Mouse (Mus musculus) kidney, postnatal 0 days (tissue): Measurements from ENCODE around the gene Ajuba. TPM values are rescaled to one million over a fixed set of nuclear protein-coding genes. Genes with fewer than 3 reads are reported as not detected.

ENCODE experiments used
- ATAC-seq: fragments of 200-750 bp; cut with Nextera tagmentation; replicated peaks from 2 replicates; pipeline ENCODE4 v1.8.0; 2017; ENCODE audit warnings: low read depth, moderate number of reproducible peaks, moderate TSS enrichment, moderate library complexity; ENCODE audit not compliant: low FRiP score
- DNase-seq: peaks from one replicate; pipeline ENCODE4 v3.0.0-alpha.2; 2016; ENCODE audit warnings: low spot score
- H3K27ac ChIP-seq: fragments of 300-500 bp; sonication (generic); 2 replicates; pipeline ENCODE4 v1.5.1; 2014; ENCODE audit warnings: mild to moderate bottlenecking
- H3K27me3 ChIP-seq: fragments of 300-500 bp; sonication (generic); 2 replicates; pipeline ENCODE4 v1.6.1; 2014; ENCODE audit warnings: low read length, mixed read lengths; ENCODE audit not compliant: insufficient read depth
- H3K36me3 ChIP-seq: fragments of 300-500 bp; sonication (generic); 2 replicates; pipeline ENCODE4 v1.6.1; 2014; ENCODE audit warnings: low read length, mixed read lengths; ENCODE audit not compliant: insufficient read depth
- H3K4me1 ChIP-seq: fragments of 300-500 bp; sonication (generic); replicated peaks from 2 replicates; pipeline ENCODE4 v1.6.1; 2014; ENCODE audit warnings: antibody characterized with exemption, low read length, mixed read lengths; ENCODE audit not compliant: insufficient read depth
- H3K4me2 ChIP-seq: fragments of 300-500 bp; sonication (generic); 2 replicates; pipeline ENCODE4 v1.6.1; 2014; ENCODE audit warnings: mild to moderate bottlenecking, low read length, moderate library complexity, mixed read lengths
- H3K4me3 ChIP-seq: fragments of 300-500 bp; sonication (generic); replicated peaks from 2 replicates; pipeline ENCODE4 v1.5.1; 2014; ENCODE audit warnings: low read depth, low read length
- H3K9ac ChIP-seq: fragments of 300-500 bp; sonication (generic); 2 replicates; pipeline ENCODE4 v1.6.1; 2014; ENCODE audit warnings: low read depth, low read length
- H3K9me3 ChIP-seq: fragments of 300-500 bp; sonication (generic); replicated peaks from 2 replicates; pipeline ENCODE4 v1.6.1; 2016; ENCODE audit warnings: low read length, inconsistent platforms, mixed read lengths
- CTCF ChIP-seq: IDR thresholded peaks from 2 replicates; pipeline ENCODE4 v1.5.1; 2016; ENCODE audit warnings: antibody characterized with exemption, low read depth, mild to moderate bottlenecking, moderate library complexity
- WGBS: fragments of 180-500 bp; shearing (Covaris S2); extraction: QIAGEN DNeasy Blood & Tissue Kit; methylation state at CpG from one replicate; pipeline ENCODE4 v1.1.7; 2014; 5-methylcytosine and 5-hydroxymethylcytosine counted together
- polyA plus RNA-seq: library from polyadenylated mRNA; unstranded; fragments of >200 nt; fragmentation: Nextera tagmentation; extraction: Ambion mirVana; gene quantifications from 2 replicates; pipeline ENCODE4 v1.2.1, GENCODE M21; 2015

The Ajuba gene
- polyA plus RNA-seq: 34.6 and 40.9 TPM in 2 replicates

GRCm38 (mm10) chr14:54577089-54577982 is at the start of gene Ajuba:
Ajuba (minus strand) TSS chr14:54577558.
- under 1% methylated on average over 65 of the region's 66 CpGs for WGBS
- H3K4me1 ChIP-seq: peaks cover 36% of the 10 kb centered on the region
- H3K4me3 ChIP-seq: peak within 1 kb of the TSS; percentile 85
- ATAC-seq (peak; percentile 64), DNase-seq (peak; percentile 96)
- H3K4me2 ChIP-seq: peak within 1 kb of the TSS; percentile 85
- no peaks in the 10 kb centered on the region for H3K9me3 ChIP-seq
- peak within 1 kb of the TSS; percentile 94 for H3K27ac ChIP-seq
- H3K27me3 ChIP-seq: no peaks in the 10 kb centered on the region
- TF ChIP-seq CTCF: no peak
- no peaks in the 10 kb centered on the region for H3K36me3 ChIP-seq
- peak within 1 kb of the TSS; percentile 93 for H3K9ac ChIP-seq

- H3K27ac ChIP-seq: no peak overlapping the region
- 79% methylated on average over 10 of the region's 10 CpGs for WGBS
- no peak for TF ChIP-seq CTCF
- H3K36me3 ChIP-seq: no peaks in the 10 kb centered on the region
- H3K4me3 ChIP-seq: no peak overlapping the region
- no peaks in the 10 kb centered on the region for H3K9me3 ChIP-seq
- DNase-seq: no peak
- ATAC-seq: no peak
- no peaks in the 10 kb centered on the region for H3K27me3 ChIP-seq
- H3K9ac ChIP-seq: no peak overlapping the region
- H3K4me2 ChIP-seq: no peak overlapping the region
- no peaks in the 10 kb centered on the region for H3K4me1 ChIP-seq
These were observed 47.6 kb upstream of the Ajuba start for GRCm38 (mm10) chr14:54624976-54625375.

- no peak overlapping the region for H3K4me3 ChIP-seq
- ATAC-seq: no peak
- 93% methylated on average over 6 of the region's 6 CpGs for WGBS
- no peaks in the 10 kb centered on the region for H3K27me3 ChIP-seq
- no peak for DNase-seq
- H3K36me3 ChIP-seq: no peaks in the 10 kb centered on the region
- no peaks in the 10 kb centered on the region for H3K9me3 ChIP-seq
- H3K4me2 ChIP-seq: no peak overlapping the region
- TF ChIP-seq CTCF: no peak
- no peaks in the 10 kb centered on the region for H3K4me1 ChIP-seq
- no peak overlapping the region for H3K9ac ChIP-seq
- H3K27ac ChIP-seq: no peak overlapping the region
These were observed 46.0 kb upstream of the Ajuba start for GRCm38 (mm10) chr14:54623334-54623733.

- DNase-seq: no peak
- no peak within 1 kb of the TSS for H3K4me2 ChIP-seq
- ATAC-seq: no peak
- no peak within 1 kb of the TSS for H3K27ac ChIP-seq
- no peak for TF ChIP-seq CTCF
- no peaks in the 10 kb centered on the region for H3K9me3 ChIP-seq
- H3K9ac ChIP-seq: no peak within 1 kb of the TSS
- no peak within 1 kb of the TSS for H3K4me3 ChIP-seq
- 81% methylated on average over 1 of the region's 1 CpGs for WGBS
- H3K36me3 ChIP-seq: no peaks in the 10 kb centered on the region
- no peaks in the 10 kb centered on the region for H3K4me1 ChIP-seq
- no peaks in the 10 kb centered on the region for H3K27me3 ChIP-seq
These were observed 43.8 kb upstream of the Ajuba start, which contains the start of gene Psmb11 for GRCm38 (mm10) chr14:54621133-54621532. Psmb11 (plus strand) TSS chr14:54621433.

DNA sequence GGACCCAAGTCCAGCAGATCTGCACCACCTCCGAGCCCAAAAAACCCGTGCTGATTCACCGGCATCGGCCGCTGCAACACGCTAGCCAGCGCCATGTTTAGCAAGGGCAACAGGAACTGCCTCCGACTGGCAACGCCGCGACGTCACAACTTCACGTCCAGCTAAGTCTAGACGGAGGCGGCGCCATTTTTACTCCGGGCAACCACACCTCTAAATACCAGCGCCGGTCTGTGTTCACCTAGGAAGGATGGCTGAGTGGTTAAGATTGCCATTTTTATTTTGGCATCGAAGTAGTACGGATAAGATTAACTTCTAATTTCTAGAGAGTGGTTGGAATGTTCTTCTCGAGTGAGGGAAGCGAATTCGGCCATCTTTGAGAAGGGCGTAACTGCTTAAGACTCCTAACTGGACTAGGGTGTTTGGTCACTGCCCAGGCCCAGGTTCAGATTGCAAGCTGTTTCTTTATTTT is 40.6 kb upstream of the Ajuba start, which contains the start of gene Psmb5:
Gene Psmb5, minus strand, starts transcription at position 126 of the 469 bp plus-strand sequence.
- Histone ChIP-seq H3K4me3 (peak within 1 kb of the TSS; percentile 90), H3K27me3 (no peaks in the 10 kb centered on the region), H3K9ac (peak within 1 kb of the TSS; percentile 83), H3K36me3 (peaks cover 7% of the 10 kb centered on the region), H3K27ac (peak within 1 kb of the TSS; percentile 81), H3K4me1 (no peaks in the 10 kb centered on the region), H3K4me2 (peak within 1 kb of the TSS; percentile 75), H3K9me3 (no peaks in the 10 kb centered on the region)
- ATAC-seq: peak; percentile 90
- DNase-seq: peak; percentile 97
- no peak for TF ChIP-seq CTCF
- WGBS: under 1% methylated on average over 25 of the region's 25 CpGs

GRCm38 (mm10) chr14:54617152-54617896 is 40.0 kb upstream of the Ajuba start:
- H3K9me3 ChIP-seq: no peaks in the 10 kb centered on the region
- H3K4me2 ChIP-seq: peak overlapping the region; percentile 75
- peak overlapping the region; percentile 81 for H3K27ac ChIP-seq
- peak; percentile 32; the same call in 1 of the 2 replicates for TF ChIP-seq CTCF
- peaks cover 13% of the 10 kb centered on the region for H3K36me3 ChIP-seq
- ATAC-seq (peak; percentile 49), DNase-seq (peak; percentile 30)
- H3K4me1 ChIP-seq: no peaks in the 10 kb centered on the region
- 1% methylated on average over 38 of the region's 38 CpGs for WGBS
- no peaks in the 10 kb centered on the region for H3K27me3 ChIP-seq
- peak overlapping the region; percentile 90 for H3K4me3 ChIP-seq
- H3K9ac ChIP-seq: peak overlapping the region; percentile 83
